Mouse (Mus musculus) layer of hippocampus, adult 9-10 months (tissue): ENCODE results near the gene Tmem101.
"Not testable (repeated sequence)": the region's sequence is repeated elsewhere in the genome, so short reads cannot be mapped to it uniquely, and the experiment has no call there.

ENCODE experiments used
- DNase-seq: peaks from one replicate; pipeline ENCODE4 v3.0.0; 2022; ENCODE audit warnings: low spot score

Tmem101 gene

DNA sequence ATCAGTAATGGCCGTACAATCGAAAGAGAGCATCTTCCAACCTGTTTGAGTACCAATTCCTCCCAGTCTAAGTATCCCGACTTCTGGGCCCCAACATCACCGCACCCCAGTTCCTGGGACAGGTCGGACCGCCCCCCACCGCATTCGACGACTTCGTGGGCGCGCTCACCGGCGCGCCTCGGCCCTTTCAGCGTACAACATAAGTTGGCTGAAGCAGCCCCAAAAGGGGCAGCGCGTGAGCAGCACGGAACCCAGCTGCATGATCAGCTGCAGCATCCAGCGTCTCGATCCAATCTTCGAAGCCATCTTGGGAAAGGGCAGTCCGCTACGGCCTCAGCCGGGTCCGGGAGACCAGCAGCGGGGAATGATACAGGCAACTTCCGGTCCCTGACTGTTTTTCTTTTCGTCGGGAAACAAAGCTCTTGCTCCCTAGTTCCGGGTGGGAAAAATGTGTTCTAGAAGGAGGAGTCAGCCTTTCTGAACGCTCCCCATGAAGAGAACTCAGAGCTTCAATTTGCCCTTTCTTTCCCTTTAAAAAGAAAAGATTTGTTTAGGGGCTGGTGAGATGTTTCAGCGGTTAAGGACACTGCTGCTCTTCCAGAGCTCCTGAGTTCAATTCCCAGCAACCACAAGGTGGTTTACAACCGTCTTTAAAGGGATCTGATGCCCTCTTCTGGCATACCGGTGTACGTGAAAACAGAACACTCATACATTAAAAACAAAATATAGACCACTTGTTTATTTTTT, at the start of gene Tmem101:
Tmem101 (minus strand) TSS at position 366 of the 747 bp plus-strand sequence.
- peak; percentile 85 for DNase-seq

DNA sequence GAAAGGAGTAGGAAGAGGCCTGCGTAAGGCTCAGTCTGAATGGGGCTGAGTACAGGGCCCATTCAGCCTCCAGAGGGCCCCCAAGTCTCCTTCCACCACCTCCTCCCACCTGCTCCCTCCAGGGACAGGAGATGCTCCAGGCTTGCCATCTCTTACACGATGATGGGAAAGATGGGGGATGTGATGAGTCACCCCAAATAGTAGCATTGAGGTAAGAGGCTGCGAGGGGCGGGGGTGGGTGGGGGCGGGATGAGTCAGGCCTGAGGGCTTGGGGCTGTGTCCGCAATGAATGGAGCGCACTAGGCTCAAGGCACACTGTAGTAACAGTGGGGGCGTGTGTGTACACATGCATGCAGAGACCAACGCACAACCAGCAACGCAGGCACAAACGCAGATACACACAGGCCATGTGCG, 45.2 kb upstream of the Tmem101 start:
- no peak for DNase-seq

DNA sequence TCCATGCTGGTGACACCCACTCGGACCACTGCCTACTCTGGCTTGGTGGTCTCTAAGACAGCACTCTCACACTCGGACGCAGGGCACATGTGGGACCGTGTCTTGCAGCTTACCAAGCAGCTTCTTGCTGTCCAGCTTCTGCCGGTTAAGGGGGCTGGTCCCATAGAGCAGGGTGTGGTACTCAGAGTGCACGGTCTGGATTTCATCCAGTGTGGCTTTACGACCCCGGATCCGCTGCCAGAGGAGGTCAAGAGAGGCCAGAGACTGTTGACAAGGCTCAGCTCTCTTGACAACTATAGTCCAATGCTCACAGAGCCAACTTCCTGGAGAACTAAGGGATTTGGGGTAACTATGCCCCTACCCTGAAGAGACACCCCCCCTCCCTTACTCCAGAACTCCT, 43.7 kb upstream of the Tmem101 start:
- DNase-seq, result no peak

DNA sequence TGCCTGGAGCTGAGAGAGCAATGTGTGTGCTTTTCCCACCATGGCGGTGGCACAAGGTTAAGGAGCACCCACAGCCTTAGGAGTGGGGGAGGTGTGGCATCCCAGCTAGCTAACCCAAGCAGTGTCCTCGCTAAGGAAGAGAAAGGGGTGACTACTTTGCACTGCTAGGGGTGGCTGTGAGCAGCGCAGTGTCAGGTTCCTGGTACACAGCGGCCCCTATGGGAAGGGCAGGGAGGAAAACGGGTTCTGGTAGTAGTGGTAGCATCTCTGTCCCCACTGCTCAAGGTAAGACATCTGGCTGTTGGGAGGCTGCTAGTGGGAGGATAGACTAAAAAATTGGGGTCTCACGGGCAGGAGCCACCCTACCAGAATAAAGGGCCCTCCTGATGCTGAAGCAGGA, 42.0 kb upstream of the Tmem101 start:
- no peak for DNase-seq

DNA sequence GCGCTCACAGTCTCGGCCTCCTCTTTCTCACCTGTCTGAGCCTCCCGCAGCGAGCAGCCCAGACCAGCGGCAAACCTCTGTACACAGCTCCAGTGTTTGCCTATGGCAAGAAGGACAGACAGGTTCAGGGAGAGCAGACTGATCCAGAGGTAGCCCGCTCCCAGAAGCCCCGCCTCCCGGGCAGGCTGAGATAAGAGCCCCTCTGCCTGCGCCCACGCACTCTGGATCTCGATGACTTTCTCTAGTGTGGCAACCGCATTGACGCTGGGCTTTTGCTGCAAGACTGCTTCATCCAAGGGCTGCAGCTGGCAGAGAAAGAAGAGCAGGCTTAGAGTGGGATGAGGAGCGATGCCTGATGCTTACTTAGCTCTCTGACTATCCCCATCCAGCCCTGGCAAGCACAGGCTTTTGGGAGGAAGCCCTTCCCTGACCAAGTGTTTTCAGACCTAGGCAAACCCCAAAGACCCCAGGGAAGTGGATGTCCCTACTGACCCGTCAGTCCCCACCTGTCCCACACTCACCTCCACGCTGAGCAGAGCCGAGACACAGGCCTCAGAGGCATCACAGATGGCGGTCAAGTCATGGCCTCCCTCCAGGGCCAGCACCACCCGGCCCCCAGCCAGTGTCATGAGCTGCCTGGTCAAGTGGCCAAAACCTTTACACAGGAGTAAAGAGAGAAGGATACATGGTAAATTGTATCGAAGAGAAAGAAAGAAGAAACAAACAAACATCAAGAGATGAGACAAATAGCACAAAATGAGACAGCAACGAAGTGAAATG, 40.0 kb upstream of the Tmem101 start:
- no peak for DNase-seq

DNA sequence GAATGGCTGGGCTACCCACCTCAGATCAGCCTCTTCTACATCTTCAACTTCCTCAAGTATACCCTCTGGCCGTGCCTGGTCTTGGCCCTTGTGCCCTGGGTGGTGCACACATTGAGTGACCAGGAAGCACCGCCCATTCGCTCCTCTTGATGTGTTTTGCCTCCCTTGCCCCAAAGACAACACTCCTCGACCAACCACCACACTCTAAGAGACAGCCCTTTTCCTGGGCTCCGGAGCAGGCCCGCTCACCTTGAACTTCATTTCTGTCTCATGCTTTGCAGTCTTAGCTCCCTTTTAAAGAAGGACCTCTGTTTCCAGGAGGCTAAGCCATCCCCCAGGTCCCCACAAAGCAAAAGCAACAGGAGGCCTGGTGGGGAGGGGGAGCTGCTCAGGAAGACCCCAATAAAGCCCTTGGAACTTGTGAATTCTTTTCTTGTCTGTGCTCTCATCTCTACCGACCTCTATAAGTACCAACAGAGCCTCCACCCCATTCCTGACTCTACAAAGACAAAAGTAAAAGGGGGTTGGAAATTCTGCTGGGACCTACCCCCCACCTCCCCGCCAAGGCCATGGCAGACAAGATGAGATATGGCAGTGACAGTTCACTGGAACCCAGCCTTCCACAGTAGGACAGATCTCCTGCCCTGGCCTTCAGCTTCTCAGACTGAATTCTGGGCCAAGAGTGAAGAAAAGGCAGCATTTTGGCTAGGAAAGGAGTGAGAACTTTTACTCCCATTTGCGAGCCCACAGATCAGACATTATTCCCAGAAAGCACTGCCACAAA, 37.6 kb upstream of the Tmem101 start:
- DNase-seq, result no peak

DNA sequence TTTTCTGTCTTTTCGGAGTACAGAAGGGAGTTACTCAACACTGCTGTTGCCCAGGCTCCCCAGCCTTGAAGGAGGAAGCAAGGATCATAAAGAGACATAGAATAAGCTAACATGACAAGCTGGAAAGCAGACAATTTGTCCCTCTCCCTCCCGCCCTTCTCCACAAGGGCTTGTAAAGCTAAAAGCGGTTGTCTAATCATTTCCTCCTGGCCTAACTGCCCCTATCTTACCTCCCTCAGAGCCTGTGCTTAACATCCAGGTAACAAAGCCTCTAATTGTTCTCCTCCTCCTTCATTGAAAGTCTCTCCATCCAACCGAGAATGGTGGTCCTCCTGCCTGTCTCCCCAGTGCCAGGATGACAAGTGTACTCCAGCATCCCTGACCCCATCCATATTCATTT, 34.6 kb upstream of the Tmem101 start:
- DNase-seq, result no peak

DNA sequence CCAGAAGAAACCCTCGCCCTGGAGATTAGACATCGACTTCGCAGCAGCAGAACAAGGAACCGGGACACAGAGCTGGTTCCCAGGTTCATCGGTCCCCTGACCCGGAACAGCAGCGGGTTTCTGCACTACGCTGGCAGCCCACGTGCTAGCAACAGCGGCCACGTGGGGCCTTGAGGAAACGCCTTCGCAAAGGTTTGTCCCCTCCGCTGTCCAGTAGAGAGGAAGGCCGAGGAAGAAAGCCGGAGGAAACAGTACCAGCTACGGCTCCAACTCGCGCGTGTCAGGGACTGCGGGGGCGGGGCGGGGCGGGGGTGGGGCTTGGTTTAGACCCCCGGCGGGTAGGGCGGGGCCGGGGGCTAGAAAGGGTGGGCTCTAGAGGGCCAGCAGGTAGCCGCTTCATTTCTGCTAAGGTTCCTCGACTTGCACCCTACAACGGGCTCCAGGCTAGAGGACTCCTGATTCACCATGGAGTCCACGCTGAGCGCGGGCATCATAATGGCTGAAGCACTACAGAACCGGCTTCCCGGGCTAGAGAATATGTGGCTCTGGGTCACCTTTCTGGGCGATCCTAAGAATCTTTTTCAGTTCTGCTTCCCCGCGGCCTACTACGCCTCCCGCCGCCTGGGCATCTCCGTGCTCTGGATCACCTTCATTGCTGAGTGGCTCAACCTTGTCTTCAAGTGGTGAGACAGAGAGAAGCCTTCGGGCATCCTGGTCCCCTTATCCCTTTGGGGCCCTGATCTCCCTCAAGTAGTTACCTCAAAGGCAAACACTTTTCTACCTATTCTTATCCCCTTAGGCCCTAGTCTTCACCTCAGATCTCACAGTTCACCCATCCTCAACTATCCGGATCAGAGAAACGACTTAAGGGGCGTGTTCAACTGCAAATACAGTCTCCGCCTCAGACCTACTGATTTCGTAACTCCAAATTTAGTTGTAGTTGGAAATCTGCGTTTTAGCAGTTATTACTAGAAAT, 33.5 kb upstream of the Tmem101 start, which contains the start of gene G6pc3:
G6pc3 (plus strand) TSS at position 160 of the 976 bp plus-strand sequence.
- DNase-seq, result peak; percentile 82

DNA sequence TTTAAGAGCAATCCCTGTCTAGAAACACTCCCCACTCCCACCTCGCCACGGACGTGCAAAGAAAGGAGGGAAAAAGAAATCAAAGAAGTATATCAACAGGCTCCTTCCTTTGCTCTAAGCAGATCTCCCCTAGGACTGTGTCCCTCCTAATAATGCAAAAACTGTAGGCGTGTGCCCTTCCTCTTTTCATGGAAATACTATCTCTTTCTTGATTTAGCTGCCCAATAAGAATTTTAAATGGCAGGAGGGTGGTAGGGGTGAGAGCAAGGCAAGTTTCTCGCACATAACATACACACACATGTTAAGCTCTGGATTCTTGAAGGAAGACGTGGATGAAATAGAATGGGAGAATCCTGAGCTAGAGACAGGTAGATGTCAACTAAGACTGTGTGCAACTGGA, 32.8 kb upstream of the Tmem101 start:
- DNase-seq, result no peak

DNA sequence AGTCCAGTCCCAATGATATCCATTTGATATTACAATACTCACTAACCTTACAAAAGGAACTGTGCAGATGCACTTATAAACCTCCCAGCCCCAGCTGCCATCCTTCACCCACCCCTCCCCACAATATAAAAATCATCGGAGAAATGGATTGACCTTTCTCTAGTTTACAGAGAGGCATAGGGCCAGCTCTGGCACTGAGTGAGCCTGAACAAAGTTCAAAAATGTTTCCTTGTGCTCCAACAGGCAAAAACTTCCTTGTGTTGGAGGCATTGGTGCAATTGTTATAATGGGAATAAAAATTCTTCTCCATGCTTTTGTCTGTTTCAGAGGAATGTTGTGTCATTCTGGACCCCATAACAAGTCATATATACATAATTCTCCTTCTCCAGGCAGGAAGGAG, 30.0 kb upstream of the Tmem101 start:
- DNase-seq, result no peak

DNA sequence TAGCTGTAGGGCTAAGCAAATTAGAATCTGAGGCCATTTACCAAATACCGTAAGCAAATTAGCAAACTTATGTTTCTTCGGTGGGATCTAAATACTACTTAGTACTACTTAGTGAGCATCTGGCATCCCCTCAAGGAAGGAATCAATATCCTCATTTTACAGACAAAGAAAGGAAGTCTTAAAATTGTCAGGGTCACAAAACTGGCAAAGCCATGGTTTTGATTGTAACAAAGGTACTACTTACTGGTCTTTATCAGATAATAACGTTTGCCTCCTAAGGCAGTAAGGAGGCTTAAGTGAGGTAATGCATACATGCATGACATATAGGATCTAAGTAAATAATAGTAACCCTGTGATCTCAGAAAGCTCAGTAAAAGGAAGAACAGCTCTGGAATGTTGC, 29.5 kb upstream of the Tmem101 start:
- no peak for DNase-seq

DNA sequence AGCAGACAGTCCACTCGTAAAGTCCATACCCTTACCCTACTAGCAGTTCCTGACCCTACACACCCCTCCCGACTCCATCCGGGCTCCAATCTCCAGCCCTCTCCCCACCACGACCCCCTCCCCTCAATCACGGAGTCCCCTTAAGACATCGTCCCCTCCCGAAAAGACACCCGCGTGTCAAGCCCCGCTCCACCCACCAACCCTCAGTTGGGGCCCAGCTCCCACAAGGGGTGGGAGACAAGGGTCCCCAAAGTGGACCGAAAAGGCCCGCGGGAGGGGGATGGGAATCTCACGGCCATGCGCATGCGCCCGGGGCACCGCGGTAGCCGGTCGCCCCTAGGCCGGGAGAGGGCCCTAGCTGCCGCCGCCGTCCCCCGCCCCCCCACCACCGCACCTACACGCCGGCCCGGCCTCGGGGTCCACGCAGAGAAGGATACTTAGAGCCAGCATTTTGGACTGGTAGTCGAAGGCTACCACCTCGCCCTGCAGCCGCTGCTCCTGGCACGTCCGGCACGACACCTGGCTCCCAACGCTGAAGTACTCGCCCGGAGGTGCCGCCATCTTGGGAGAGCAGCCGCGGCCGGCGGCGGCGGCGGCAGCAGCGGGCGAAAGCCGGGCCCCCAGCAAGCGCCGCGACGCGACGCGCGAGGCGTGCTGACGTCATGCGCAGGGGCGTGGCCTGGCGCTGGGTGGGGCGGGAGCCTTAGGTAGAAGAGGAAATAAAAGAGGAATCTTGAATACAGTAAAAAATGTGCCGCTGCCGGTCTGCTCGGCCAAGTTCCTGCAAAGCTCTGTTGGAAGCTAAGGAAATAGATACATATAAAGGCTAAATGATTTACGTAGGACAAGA, 28.7 kb upstream of the Tmem101 start, which contains the start of gene Lsm12:
Lsm12 (minus strand) TSS at position 651 of the 850 bp plus-strand sequence.
- peak; percentile 77 for DNase-seq

DNA sequence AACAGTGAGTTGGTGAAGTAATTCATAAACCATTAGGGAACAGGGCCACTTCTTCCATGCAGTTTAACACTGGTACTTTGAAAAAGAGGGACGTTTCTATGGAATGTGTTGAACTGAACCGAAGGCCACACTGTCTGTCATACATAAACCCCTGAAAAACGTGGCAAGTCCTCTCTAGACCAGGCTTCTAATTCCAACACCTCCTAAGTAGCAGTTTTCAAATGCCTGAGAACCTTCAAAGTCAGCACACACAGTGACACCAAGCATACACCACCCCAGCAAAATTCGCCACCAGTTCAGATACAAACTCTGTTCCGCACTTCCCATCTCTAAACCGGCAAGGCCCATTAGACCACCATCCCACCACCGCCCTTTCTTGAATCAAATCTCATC, 28.0 kb upstream of the Tmem101 start:
- no peak for DNase-seq

DNA sequence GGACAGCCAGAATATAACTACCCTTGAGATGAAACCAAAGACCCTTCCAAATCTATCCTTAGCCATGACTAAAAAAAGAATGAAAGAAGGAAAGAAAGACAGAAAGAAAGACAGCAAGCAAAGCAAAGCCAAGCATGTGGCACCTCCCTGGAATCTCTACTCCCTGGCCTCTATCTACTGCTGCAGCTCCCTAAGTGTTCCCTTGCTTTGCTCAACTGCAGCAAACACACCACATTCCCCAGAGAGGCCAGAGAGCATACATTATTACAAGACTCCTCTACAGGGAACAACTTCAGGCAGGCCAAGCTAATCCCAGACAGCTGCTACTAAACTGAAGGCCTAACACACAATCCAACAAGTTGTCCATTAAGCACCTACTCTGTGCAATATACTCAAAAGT, 23.6 kb upstream of the Tmem101 start:
- DNase-seq, result no peak

DNA sequence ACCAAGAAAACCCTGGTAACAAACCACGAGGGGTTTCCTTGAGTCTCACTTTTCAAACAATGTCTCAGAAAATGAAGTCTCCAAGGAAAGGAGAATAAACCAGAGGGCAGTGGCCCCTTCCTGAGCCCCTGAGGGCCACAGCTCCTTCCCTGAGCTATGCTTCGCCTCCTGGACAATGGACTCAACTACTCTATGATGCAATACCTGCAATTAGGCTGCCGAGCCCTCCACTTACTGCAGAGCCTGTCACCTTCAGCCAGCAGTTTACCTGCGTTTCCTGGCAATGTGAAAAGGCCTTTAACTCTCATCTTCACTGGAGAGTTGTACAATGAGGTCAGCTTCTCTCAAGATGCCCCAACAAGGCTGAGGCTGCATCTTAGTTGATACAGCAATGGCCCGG, 12.5 kb upstream of the Tmem101 start:
- DNase-seq, result no peak

DNA sequence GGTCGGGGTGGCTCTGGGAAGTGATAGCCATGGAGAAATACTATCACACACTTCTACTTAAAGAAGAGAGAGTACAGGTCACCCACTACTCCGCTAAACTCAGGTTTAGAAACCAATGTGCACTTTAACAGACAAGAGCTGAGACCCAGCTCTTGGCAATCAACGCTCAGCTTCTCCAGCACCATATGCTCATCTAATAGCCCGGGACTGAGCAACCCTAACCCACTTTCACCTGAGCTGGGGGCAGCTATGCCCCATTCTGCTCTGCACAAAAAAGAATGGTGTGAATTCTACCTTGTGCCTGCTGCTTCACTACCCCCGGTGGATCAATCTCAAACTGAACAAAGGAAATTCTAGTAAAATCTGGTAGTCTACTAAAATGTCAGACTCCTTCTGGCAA, 11.3 kb upstream of the Tmem101 start:
- DNase-seq, result no peak

DNA sequence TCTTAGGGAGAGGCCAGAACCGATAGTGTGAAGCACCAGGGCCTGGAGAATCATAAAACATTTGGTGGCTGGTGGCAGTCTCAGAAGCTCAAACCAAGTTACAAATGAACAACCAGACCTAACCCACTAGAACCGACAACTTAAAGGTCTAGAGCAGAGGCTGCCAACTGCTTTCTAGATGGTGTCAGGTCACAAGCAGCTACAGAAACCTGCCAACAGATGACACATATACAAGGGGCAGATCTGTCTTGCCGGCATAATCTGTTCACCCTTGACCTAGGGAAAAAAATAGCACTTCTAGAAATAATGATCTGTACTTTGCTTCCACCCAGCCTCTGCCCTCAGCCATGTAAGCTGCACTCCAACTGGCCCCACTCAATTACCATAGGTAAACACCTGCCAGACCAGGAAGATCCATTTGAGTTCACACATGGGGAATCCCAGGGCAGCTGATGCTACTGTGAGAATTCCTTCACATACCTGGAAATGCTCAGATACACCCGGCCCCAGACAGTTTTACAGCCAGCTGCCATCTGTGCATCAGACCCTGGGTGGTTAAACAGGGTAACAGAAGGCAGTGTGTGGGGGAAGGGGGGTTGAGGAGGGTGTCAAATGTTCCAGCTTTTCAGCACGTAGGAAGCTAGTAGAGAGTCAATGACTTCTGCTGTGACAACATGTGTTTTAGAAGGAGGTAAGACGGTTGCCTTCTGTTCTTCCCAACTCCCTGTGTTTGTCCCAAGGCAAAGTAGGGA, 9.9 kb upstream of the Tmem101 start:
- peak; percentile 35 for DNase-seq

DNA sequence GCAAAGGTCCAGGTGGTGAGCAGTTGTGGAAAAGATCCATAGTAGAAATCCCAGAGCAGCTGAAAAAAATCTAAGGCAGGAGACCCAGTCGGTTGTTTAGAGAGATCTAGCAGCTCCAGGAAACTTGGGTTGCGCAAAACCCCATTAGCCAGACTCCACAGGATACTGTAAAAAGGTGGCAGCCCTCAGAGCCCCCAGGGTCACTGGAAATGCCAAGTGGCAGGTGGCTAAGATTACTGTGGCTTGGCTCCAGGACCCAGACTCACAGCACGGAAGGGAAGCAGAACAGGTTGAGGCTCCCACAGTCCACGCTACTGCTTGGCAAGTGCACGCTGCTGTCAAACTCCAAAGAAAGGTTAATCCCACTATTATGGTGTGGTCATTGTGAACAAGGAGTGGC, 3.6 kb upstream of the Tmem101 start:
- no peak for DNase-seq

DNA sequence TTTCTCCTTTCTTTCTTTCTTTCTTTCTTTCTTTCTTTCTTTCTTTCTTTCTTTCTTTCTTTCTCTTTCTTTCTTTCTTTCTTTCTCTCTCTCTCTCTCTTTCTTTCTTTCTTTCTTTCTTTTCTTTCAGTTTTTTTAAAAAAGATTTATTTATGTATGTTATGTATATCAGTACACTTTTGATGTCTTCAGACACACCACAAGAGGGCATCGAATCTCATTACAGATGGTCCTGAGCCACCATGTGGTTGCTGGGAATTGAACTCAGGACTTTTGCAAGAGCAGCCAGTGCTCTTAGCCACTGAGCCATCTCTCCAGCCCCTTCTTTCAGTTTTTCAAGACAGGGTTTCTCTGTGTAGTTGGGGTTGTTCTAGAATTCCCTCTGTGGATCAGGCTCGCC, 1.8 kb upstream of the Tmem101 start:
- not testable (repeated sequence) for DNase-seq

DNA sequence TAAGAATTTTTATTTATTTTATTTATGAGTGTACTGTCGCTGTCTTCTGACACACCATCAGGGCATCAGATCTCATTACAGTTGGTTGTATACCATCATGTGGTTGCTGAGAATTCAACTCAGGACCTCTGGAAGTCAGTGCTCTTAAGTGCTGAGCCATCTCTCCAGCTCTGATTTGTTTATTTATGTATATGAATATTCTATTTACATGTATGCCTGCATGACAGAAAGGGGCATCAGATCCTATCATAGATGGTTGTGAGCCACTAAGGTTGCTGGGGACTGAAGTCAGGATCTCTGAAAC, 534 bp upstream of the Tmem101 start:
- DNase-seq, result no peak
